Mouse (Mus musculus): ENCODE measurements around the gene Pycr1.

Pycr1 gene

DNA sequence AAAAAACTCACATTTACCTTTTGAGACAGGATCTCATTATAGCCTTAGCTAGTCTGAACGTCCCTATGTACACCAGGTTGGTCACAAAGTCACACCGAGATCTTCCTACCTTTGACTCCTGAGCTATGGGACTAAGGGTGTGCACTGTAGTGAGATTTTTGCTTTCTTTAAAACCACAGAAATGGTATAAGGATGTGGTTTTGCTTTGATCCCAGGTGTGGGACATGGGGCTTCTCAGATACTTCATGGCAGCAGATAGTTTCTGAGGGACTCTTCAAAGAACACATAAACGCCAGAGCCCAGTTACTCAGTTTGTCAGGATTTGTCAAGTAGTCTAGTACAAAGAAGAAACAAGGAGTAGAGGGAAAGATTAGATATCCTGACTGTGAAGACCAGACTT lies 42.9 kb downstream of the Pycr1 start:
- DNase-seq = no peak

DNA sequence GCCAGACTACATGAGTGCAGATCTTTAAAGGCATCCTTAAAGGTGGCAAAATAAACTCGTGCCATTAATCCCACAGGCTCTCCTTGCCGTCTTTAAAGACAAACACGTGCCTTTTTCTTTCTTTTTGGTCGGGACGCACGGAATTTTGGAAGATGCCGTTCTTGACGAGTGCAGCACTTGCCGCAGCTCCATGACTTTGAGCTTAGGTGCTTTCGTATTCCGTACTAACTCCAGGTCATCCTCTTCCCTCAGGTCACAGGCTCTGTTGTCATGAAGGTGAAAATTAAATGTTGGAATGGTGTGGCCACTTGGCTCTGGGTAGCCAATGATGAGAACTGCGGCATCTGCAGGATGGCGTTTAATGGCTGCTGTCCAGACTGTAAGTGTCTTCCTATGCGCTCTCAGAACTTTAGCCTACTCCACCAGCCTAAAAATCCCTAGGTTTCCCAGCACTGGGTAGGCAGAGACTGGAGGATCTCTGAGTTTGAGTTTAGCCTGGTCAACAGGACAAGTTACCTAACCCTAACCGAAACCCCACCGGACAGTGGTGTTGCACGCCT lies 44.5 kb downstream of the Pycr1 start:
- no peak for DNase-seq

DNA sequence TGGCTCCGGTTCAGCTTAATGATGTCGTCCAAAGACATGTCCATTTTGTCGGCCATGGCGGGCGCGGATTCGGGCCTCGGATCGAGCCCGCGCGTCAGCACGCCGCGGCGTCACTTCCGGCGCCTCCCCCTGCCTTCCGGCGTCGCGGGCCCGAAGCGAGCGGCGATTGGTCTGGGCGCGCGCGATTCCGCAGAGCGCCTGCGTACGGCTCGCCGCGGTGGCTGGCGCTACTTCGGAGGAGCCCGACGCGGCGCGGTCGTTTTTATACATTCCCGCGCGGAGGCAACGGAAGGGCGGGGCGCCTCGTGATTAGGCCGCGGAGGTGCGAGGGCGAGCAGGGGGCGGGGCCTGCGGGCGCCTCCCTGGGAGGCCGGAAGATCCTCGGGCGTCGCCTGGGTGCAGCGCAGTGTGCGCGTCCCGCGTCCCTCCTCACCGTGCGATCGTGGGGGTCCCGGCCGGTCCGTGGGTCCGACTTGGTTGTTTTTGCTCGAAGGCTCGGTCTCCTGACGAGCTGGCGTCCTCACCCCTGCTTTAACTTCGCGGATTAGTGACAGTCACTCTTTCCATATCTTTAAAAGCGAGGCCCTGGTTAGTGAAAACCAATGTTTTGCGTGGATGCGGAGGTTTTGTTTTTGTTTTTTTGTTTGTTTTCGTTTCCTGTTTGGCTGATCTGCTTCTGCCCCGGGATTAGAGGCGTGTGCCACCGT lies 45.1 kb downstream of the Pycr1 start, which contains the start of the genes Alyref and Anapc11:
Gene Alyref (minus strand): TSS at position 83 of the 707 bp plus-strand sequence.
Gene Anapc11 (plus strand): TSS at position 139 of the 707 bp plus-strand sequence.
- DNase-seq = peak; percentile 92 to 97

DNA sequence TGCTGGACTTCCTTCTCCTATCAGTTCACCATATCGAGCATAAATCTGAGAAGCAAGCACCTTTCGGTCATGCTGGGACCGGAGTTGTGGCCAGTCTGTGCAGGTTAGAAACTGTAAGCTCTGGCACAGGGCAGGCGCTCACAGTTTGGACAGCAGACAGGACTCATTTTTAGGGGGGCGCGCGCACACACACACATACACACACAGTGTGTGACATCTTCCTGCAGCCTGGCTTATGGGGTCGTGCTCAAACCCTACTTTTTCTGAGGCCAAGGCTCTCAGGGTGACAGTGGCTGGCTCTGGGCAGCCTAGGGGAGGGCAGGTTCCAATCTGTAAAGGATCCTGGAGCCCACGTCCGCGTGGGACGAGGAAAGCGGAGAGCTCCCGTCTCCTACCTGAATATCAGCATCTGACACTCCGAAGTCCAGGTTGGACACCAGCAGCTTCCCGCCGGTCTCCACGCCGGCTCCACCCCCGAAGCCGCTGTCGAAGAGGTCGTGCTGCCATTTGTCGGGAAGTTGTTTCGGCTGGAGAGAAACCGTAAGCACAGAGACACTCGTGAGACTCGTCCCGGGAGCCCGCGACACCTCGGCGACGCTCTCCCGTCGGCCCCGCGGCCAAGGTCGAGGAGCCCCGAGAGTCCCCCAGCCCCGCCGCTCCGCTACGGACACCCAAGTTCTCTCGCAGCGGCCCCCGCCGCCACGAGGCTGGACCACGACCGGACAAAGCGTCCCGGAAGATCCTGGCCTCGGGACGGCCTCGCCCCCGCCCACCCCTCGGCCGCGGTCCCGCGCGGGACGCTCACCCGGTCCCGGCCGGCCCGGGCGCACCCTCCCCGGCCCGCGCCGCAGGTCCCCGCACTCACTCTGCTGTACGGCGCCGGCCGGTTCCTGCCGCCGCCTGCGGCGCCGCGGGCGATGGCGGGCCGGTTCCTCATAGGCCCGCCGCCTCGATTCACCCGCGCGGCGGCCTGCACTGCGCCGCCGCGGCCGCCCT lies 46.0 kb downstream of the Pycr1 start:
- peak in 1 of 2 experiments; percentile 66 for DNase-seq

DNA sequence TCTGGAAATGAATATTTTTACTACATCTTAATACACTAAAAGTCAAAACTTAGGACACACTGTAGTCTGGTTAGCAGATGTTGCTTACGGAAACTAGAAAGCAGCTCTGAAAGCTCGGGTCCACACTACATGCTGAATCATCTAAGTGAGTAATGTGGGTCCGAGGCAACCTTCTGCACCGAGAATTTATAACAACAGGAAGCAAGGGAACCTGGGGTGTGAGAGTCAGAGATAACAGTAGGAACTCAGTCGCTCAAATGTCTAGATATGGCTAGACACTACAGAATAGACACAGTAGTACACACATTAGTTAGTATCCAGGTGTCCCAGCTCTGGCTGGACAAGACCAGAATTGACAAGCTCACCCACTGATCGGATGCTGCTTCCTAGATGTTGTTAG lies 55.0 kb downstream of the Pycr1 start:
- no peak for DNase-seq

All from kidney, postnatal 25 days (tissue).